Mouse (Mus musculus): Measurements from ENCODE around the gene Gbp3. TPM values are rescaled to one million over a fixed set of nuclear protein-coding genes. Genes with fewer than 3 reads are reported as not detected.
"Not testable (repeated sequence)": the region's sequence is repeated elsewhere in the genome, so short reads cannot be mapped to it uniquely, and the experiment has no call there.

Gene Gbp3
- polyA plus RNA-seq, 1 experiment, result 0.11 TPM

- TF ChIP-seq TCF3 (IDR thresholded peaks at IDR 0.05; ENCODE audit: insufficient read length, low read depth) (no peak), SRF (IDR thresholded peaks at IDR 0.05; ENCODE audit: control insufficient read depth, insufficient read length, low read depth) (no peak), TCF12 (IDR thresholded peaks at IDR 0.05; ENCODE audit: insufficient read depth, poor library complexity, severe bottlenecking) (no peak), MYOD1 (IDR thresholded peaks at IDR 0.05; ENCODE audit: control insufficient read depth in 1 of 3, insufficient read length in 2 of 3, low read depth in 2 of 3) (no peak), MYOG (IDR thresholded peaks at IDR 0.05; ENCODE audit: control insufficient read depth in 1 of 3, insufficient read depth in 1 of 3, insufficient read length in 2 of 3, low read depth in 2 of 3) (no peak), CEBPB (IDR thresholded peaks at IDR 0.05; ENCODE audit: insufficient read depth, poor library complexity, severe bottlenecking) (no peak), REST (IDR thresholded peaks at IDR 0.05; ENCODE audit: insufficient read depth, insufficient read length) (no peak), E2F4 (IDR thresholded peaks at IDR 0.05; ENCODE audit: insufficient read depth) (no peak), POLR2A (IDR thresholded peaks at IDR 0.05; ENCODE audit: insufficient read length, low read depth) (no peak), MAX (IDR thresholded peaks at IDR 0.05; ENCODE audit: low read depth) (no peak), POLR2AphosphoS2 (IDR thresholded peaks at IDR 0.05; ENCODE audit: insufficient read length, low read depth) (no peak), USF1 (IDR thresholded peaks at IDR 0.05; ENCODE audit: low read depth) (no peak)
- H3K4me2 ChIP-seq (ENCODE audit: low read depth), result no peak overlapping the region
- no peak overlapping the region for H3K4me3 ChIP-seq
- H3K27me3 ChIP-seq (ENCODE audit: control insufficient read depth, insufficient read depth, insufficient read length), result no peaks in the 10 kb centered on the region
- H3K79me2 ChIP-seq (ENCODE audit: control insufficient read depth, insufficient read depth), result no peaks in the 10 kb centered on the region
- no peaks in the 10 kb centered on the region for H3K36me3 ChIP-seq (ENCODE audit: control insufficient read depth, insufficient read depth)
- H3ac ChIP-seq (ENCODE audit: control insufficient read depth, insufficient read length), result no peak overlapping the region
These were observed 28.2 kb upstream of the Gbp3 start for GRCm38 (mm10) chr3:142531595-142531994.

GRCm38 (mm10) chr3:142533185-142533584 lies 26.6 kb upstream of the Gbp3 start:
- Histone ChIP-seq H3ac (ENCODE audit: control insufficient read depth, insufficient read length) (no peak overlapping the region), H3K27me3 (ENCODE audit: control insufficient read depth, insufficient read depth, insufficient read length) (no peaks in the 10 kb centered on the region), H3K4me2 (ENCODE audit: low read depth) (no peak overlapping the region), H3K79me2 (ENCODE audit: control insufficient read depth, insufficient read depth) (no peaks in the 10 kb centered on the region), H3K4me3 (no peak overlapping the region), H3K36me3 (ENCODE audit: control insufficient read depth, insufficient read depth) (no peaks in the 10 kb centered on the region)
- no peak for TF ChIP-seq POLR2AphosphoS2 (IDR thresholded peaks at IDR 0.05; ENCODE audit: insufficient read length, low read depth)
- no peak for TF ChIP-seq POLR2A (IDR thresholded peaks at IDR 0.05; ENCODE audit: insufficient read length, low read depth)
- TF ChIP-seq TCF3 (IDR thresholded peaks at IDR 0.05; ENCODE audit: insufficient read length, low read depth), result no peak
- no peak for TF ChIP-seq CEBPB (IDR thresholded peaks at IDR 0.05; ENCODE audit: insufficient read depth, poor library complexity, severe bottlenecking)
- no peak for TF ChIP-seq USF1 (IDR thresholded peaks at IDR 0.05; ENCODE audit: low read depth)
- TF ChIP-seq TCF12 (IDR thresholded peaks at IDR 0.05; ENCODE audit: insufficient read depth, poor library complexity, severe bottlenecking), result no peak
- no peak for TF ChIP-seq E2F4 (IDR thresholded peaks at IDR 0.05; ENCODE audit: insufficient read depth)
- no peak for TF ChIP-seq MYOD1 (IDR thresholded peaks at IDR 0.05; ENCODE audit: control insufficient read depth in 1 of 3, insufficient read length in 2 of 3, low read depth in 2 of 3)
- no peak for TF ChIP-seq REST (IDR thresholded peaks at IDR 0.05; ENCODE audit: insufficient read depth, insufficient read length)

- no peaks in the 10 kb centered on the region for H3K36me3 ChIP-seq (ENCODE audit: control insufficient read depth, insufficient read depth)
- no peak for TF ChIP-seq POLR2A (IDR thresholded peaks at IDR 0.05; ENCODE audit: insufficient read length, low read depth)
- TF ChIP-seq REST (IDR thresholded peaks at IDR 0.05; ENCODE audit: insufficient read depth, insufficient read length), result no peak
- no peak for TF ChIP-seq POLR2AphosphoS2 (IDR thresholded peaks at IDR 0.05; ENCODE audit: insufficient read length, low read depth)
- TF ChIP-seq E2F4 (IDR thresholded peaks at IDR 0.05; ENCODE audit: insufficient read depth), result no peak
- no peak for TF ChIP-seq TCF12 (IDR thresholded peaks at IDR 0.05; ENCODE audit: insufficient read depth, poor library complexity, severe bottlenecking)
- TF ChIP-seq SRF (IDR thresholded peaks at IDR 0.05; ENCODE audit: control insufficient read depth, insufficient read length, low read depth), result no peak
- TF ChIP-seq MYOG (IDR thresholded peaks at IDR 0.05; ENCODE audit: control insufficient read depth in 1 of 3, insufficient read depth in 1 of 3, insufficient read length in 2 of 3, low read depth in 2 of 3), result no peak
- TF ChIP-seq TCF3 (IDR thresholded peaks at IDR 0.05; ENCODE audit: insufficient read length, low read depth), result no peak
- no peak for TF ChIP-seq USF1 (IDR thresholded peaks at IDR 0.05; ENCODE audit: low read depth)
- TF ChIP-seq CEBPB (IDR thresholded peaks at IDR 0.05; ENCODE audit: insufficient read depth, poor library complexity, severe bottlenecking), result no peak
- TF ChIP-seq MAX (IDR thresholded peaks at IDR 0.05; ENCODE audit: low read depth), result no peak
- no peak for TF ChIP-seq MYOD1 (IDR thresholded peaks at IDR 0.05; ENCODE audit: control insufficient read depth in 1 of 3, insufficient read length in 2 of 3, low read depth in 2 of 3)
- no peak overlapping the region for H3K4me2 ChIP-seq (ENCODE audit: low read depth)
- H3K4me3 ChIP-seq, result no peak overlapping the region
- no peaks in the 10 kb centered on the region for H3K79me2 ChIP-seq (ENCODE audit: control insufficient read depth, insufficient read depth)
- H3ac ChIP-seq (ENCODE audit: control insufficient read depth, insufficient read length), result no peak overlapping the region
- H3K27me3 ChIP-seq (ENCODE audit: control insufficient read depth, insufficient read depth, insufficient read length), result no peaks in the 10 kb centered on the region
These were observed 24.2 kb upstream of the Gbp3 start for GRCm38 (mm10) chr3:142535667-142536066.

- H3K27me3 ChIP-seq (ENCODE audit: control insufficient read depth, insufficient read depth, insufficient read length), result no peaks in the 10 kb centered on the region
- H3K4me3 ChIP-seq, result no peak overlapping the region
- H3K36me3 ChIP-seq (ENCODE audit: control insufficient read depth, insufficient read depth), result no peaks in the 10 kb centered on the region
- no peak overlapping the region for H3K4me2 ChIP-seq (ENCODE audit: low read depth)
- H3K79me2 ChIP-seq (ENCODE audit: control insufficient read depth, insufficient read depth), result no peaks in the 10 kb centered on the region
- H3ac ChIP-seq (ENCODE audit: control insufficient read depth, insufficient read length), result no peak overlapping the region
- TF ChIP-seq CEBPB (IDR thresholded peaks at IDR 0.05; ENCODE audit: insufficient read depth, poor library complexity, severe bottlenecking), result no peak
- TF ChIP-seq REST (IDR thresholded peaks at IDR 0.05; ENCODE audit: insufficient read depth, insufficient read length), result no peak
- TF ChIP-seq MYOG (IDR thresholded peaks at IDR 0.05; ENCODE audit: control insufficient read depth in 1 of 3, insufficient read depth in 1 of 3, insufficient read length in 2 of 3, low read depth in 2 of 3), result no peak
- TF ChIP-seq USF1 (IDR thresholded peaks at IDR 0.05; ENCODE audit: low read depth), result no peak
- TF ChIP-seq TCF3 (IDR thresholded peaks at IDR 0.05; ENCODE audit: insufficient read length, low read depth), result no peak
- TF ChIP-seq E2F4 (IDR thresholded peaks at IDR 0.05; ENCODE audit: insufficient read depth), result no peak
- TF ChIP-seq POLR2A (IDR thresholded peaks at IDR 0.05; ENCODE audit: insufficient read length, low read depth), result no peak
- TF ChIP-seq POLR2AphosphoS2 (IDR thresholded peaks at IDR 0.05; ENCODE audit: insufficient read length, low read depth), result no peak
- no peak for TF ChIP-seq SRF (IDR thresholded peaks at IDR 0.05; ENCODE audit: control insufficient read depth, insufficient read length, low read depth)
- TF ChIP-seq MAX (IDR thresholded peaks at IDR 0.05; ENCODE audit: low read depth), result no peak
- TF ChIP-seq TCF12 (IDR thresholded peaks at IDR 0.05; ENCODE audit: insufficient read depth, poor library complexity, severe bottlenecking), result no peak
- no peak for TF ChIP-seq MYOD1 (IDR thresholded peaks at IDR 0.05; ENCODE audit: control insufficient read depth in 1 of 3, insufficient read length in 2 of 3, low read depth in 2 of 3)
These were observed 18.4 kb upstream of the Gbp3 start for GRCm38 (mm10) chr3:142541391-142541790.

- not testable (repeated sequence) for H3K27me3 ChIP-seq (ENCODE audit: control insufficient read depth, insufficient read depth, insufficient read length); H3K36me3 ChIP-seq (ENCODE audit: control insufficient read depth, insufficient read depth); H3K79me2 ChIP-seq (ENCODE audit: control insufficient read depth, insufficient read depth); H3K4me2 ChIP-seq (ENCODE audit: low read depth); H3ac ChIP-seq (ENCODE audit: control insufficient read depth, insufficient read length); H3K4me3 ChIP-seq
These were observed 17.1 kb upstream of the Gbp3 start for GRCm38 (mm10) chr3:142542776-142543175.
